Mouse (Mus musculus) myocyte (in vitro differentiated cells): ENCODE results near the gene Cep83. TPM values are rescaled to one million over a fixed set of nuclear protein-coding genes. Genes with fewer than 3 reads are reported as not detected.

Source experiments
- H3K27me3 ChIP-seq: one replicate; pipeline ENCODE4 v1.6.1; 2011; ENCODE audit not compliant: control insufficient read depth, insufficient read depth, insufficient read length
- H3K36me3 ChIP-seq: one replicate; pipeline ENCODE4 v1.6.1; 2011; ENCODE audit not compliant: control insufficient read depth, insufficient read depth
- H3K4me2 ChIP-seq: one replicate; pipeline ENCODE4 v1.6.1; 2011; ENCODE audit warnings: low read depth, control low read depth
- H3K4me3 ChIP-seq: one replicate; pipeline ENCODE4 v1.5.1; 2011; ENCODE audit warnings: mild to moderate bottlenecking, control low read depth, moderate library complexity
- H3K79me2 ChIP-seq: one replicate; pipeline ENCODE4 v1.6.1; 2011; ENCODE audit not compliant: control insufficient read depth, insufficient read depth
- H3ac ChIP-seq: one replicate; pipeline ENCODE4 v1.6.1; 2011; ENCODE audit not compliant: control insufficient read depth, insufficient read length
- CEBPB ChIP-seq: IDR thresholded peaks from 2 replicates; pipeline ENCODE4 v1.6.1; 2011; ENCODE audit warnings: mild to moderate bottlenecking, moderate library complexity; ENCODE audit not compliant: poor library complexity, insufficient read depth, severe bottlenecking
- E2F4 ChIP-seq: IDR thresholded peaks from one replicate; pipeline ENCODE4 v1.6.1; 2011; ENCODE audit warnings: mild to moderate bottlenecking, control low read depth, moderate library complexity; ENCODE audit not compliant: insufficient read depth
- MAX ChIP-seq: IDR thresholded peaks from one replicate; pipeline ENCODE4 v1.6.1; 2011; ENCODE audit warnings: low read depth, mild to moderate bottlenecking, control low read depth
- MYOD1 ChIP-seq, 3 experiments: IDR thresholded peaks; one replicate each; pipeline ENCODE4 v1.6.1; 2011; ENCODE audit warnings: control low read depth in 2 of 3, low read depth in 2 of 3, mild to moderate bottlenecking in 2 of 3, moderate library complexity in 1 of 3; ENCODE audit not compliant: insufficient read length in 2 of 3, control insufficient read depth in 1 of 3
- MYOG ChIP-seq, 3 experiments: IDR thresholded peaks; one replicate each; pipeline ENCODE4 v1.6.1; 2011; ENCODE audit warnings: control low read depth in 2 of 3, low read depth in 2 of 3, mild to moderate bottlenecking in 2 of 3; ENCODE audit not compliant: insufficient read length in 2 of 3, control insufficient read depth in 1 of 3, insufficient read depth in 1 of 3
- POLR2A ChIP-seq: IDR thresholded peaks from one replicate; pipeline ENCODE4 v1.6.1; 2011; ENCODE audit warnings: low read depth, mild to moderate bottlenecking, control low read depth, moderate library complexity; ENCODE audit not compliant: insufficient read length
- POLR2AphosphoS2 ChIP-seq: IDR thresholded peaks from one replicate; pipeline ENCODE4 v1.6.1; 2011; ENCODE audit warnings: low read depth, control low read depth; ENCODE audit not compliant: insufficient read length
- REST ChIP-seq: IDR thresholded peaks from one replicate; pipeline ENCODE4 v1.6.1; 2011; ENCODE audit warnings: mild to moderate bottlenecking, control low read depth, moderate library complexity; ENCODE audit not compliant: insufficient read depth, insufficient read length
- SRF ChIP-seq: IDR thresholded peaks from one replicate; pipeline ENCODE4 v1.6.1; 2011; ENCODE audit warnings: low read depth; ENCODE audit not compliant: control insufficient read depth, insufficient read length
- TCF12 ChIP-seq: IDR thresholded peaks from one replicate; pipeline ENCODE4 v1.6.1; 2011; ENCODE audit warnings: mild to moderate bottlenecking, control low read depth; ENCODE audit not compliant: poor library complexity, insufficient read depth, severe bottlenecking
- TCF3 ChIP-seq: IDR thresholded peaks from one replicate; pipeline ENCODE4 v1.6.1; 2011; ENCODE audit warnings: low read depth, control low read depth; ENCODE audit not compliant: insufficient read length
- USF1 ChIP-seq: IDR thresholded peaks from one replicate; pipeline ENCODE4 v1.6.1; 2011; ENCODE audit warnings: low read depth, mild to moderate bottlenecking, control low read depth, moderate library complexity
- polyA plus RNA-seq: library from polyadenylated mRNA; unstranded; fragments of >200 nt; fragmentation: generic; extraction: Trizol; gene quantifications from one replicate; pipeline ENCODE4 v1.2.1, GENCODE M21; 2012; ENCODE audit warnings: missing spikeins

Cep83 gene
- polyA plus RNA-seq, 1 experiment: 6.4 TPM

DNA sequence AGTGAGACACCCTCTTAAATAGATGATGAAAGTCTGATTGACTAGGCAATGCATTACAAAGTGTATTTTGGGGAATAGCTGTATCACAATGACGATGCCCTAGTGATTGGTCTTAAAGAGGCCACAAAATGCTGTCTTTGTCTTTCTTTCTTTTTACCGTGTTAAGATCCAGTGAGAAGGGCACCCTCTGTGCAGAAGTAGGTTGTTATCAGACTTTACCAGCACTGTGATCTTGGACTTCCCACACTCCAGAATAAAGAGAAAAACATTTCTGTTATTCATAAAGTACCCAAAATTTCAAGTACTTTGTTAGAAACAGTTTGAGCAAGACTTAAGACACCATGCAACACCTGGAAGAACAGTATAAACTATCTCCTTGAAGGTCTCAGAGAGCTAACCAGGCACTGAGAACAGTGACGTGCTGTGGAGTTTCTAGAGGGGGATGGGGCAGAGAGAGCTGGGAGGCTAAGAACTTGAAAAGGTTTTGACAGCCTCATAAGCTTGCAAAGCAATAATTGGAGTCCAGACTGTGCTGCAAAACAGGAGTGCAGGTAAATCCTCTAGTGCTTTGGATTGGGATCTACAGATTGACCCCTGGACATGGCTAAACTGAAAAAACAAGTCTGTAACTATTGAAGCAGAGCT is 92.3 kb downstream of the Cep83 start:
- TF ChIP-seq SRF: no peak
- no peak for TF ChIP-seq REST
- TF ChIP-seq TCF3: no peak
- no peak for TF ChIP-seq MAX
- no peak for TF ChIP-seq USF1
- TF ChIP-seq TCF12: no peak
- no peak for TF ChIP-seq E2F4
- no peak for TF ChIP-seq MYOD1 (IDR thresholded peaks at IDR 0.05; ENCODE audit: control insufficient read depth in 1 of 3, insufficient read length in 2 of 3, low read depth in 2 of 3)
- no peak for TF ChIP-seq CEBPB
- TF ChIP-seq POLR2AphosphoS2: no peak
- TF ChIP-seq MYOG (IDR thresholded peaks at IDR 0.05; ENCODE audit: control insufficient read depth in 1 of 3, insufficient read depth in 1 of 3, insufficient read length in 2 of 3, low read depth in 2 of 3): no peak
- TF ChIP-seq POLR2A: no peak
- no peaks in the 10 kb centered on the region for H3K36me3 ChIP-seq
- H3K4me2 ChIP-seq: no peak overlapping the region
- no peaks in the 10 kb centered on the region for H3K27me3 ChIP-seq
- no peak overlapping the region for H3ac ChIP-seq
- H3K79me2 ChIP-seq: no peaks in the 10 kb centered on the region
- H3K4me3 ChIP-seq: no peak overlapping the region

GRCm38 (mm10) chr10:94789205-94789604 is 100.8 kb downstream of the Cep83 start:
- no peak for TF ChIP-seq USF1
- no peak overlapping the region for H3ac ChIP-seq
- H3K27me3 ChIP-seq: no peaks in the 10 kb centered on the region
- H3K79me2 ChIP-seq: no peaks in the 10 kb centered on the region
- H3K36me3 ChIP-seq: peaks cover 8% of the 10 kb centered on the region
- no peak overlapping the region for H3K4me3 ChIP-seq
- H3K4me2 ChIP-seq: no peak overlapping the region

GRCm38 (mm10) chr10:94793914-94794313 is 105.5 kb downstream of the Cep83 start:
- H3K4me3 ChIP-seq: no peak overlapping the region
- H3K79me2 ChIP-seq: no peaks in the 10 kb centered on the region
- H3K27me3 ChIP-seq: no peaks in the 10 kb centered on the region
- TF ChIP-seq CEBPB (no peak), TCF3 (no peak), SRF (no peak), E2F4 (no peak), REST (no peak), MAX (no peak), MYOD1 (IDR thresholded peaks at IDR 0.05; ENCODE audit: control insufficient read depth in 1 of 3, insufficient read length in 2 of 3, low read depth in 2 of 3) (no peak), POLR2A (no peak), POLR2AphosphoS2 (no peak), USF1 (no peak), TCF12 (no peak), MYOG (IDR thresholded peaks at IDR 0.05; ENCODE audit: control insufficient read depth in 1 of 3, insufficient read depth in 1 of 3, insufficient read length in 2 of 3, low read depth in 2 of 3) (no peak)
- H3ac ChIP-seq: no peak overlapping the region
- H3K4me2 ChIP-seq: no peak overlapping the region
- peaks cover 8% of the 10 kb centered on the region for H3K36me3 ChIP-seq

- no peaks in the 10 kb centered on the region for H3K79me2 ChIP-seq
- TF ChIP-seq POLR2A (no peak), MYOG (IDR thresholded peaks at IDR 0.05; ENCODE audit: control insufficient read depth in 1 of 3, insufficient read depth in 1 of 3, insufficient read length in 2 of 3, low read depth in 2 of 3) (no peak), USF1 (no peak), TCF12 (no peak), TCF3 (no peak), MYOD1 (IDR thresholded peaks at IDR 0.05; ENCODE audit: control insufficient read depth in 1 of 3, insufficient read length in 2 of 3, low read depth in 2 of 3) (no peak), E2F4 (no peak), REST (no peak), CEBPB (no peak)
- H3K27me3 ChIP-seq: no peaks in the 10 kb centered on the region
- H3K4me3 ChIP-seq: no peak overlapping the region
- no peak overlapping the region for H3ac ChIP-seq
- H3K4me2 ChIP-seq: no peak overlapping the region
- H3K36me3 ChIP-seq: peaks cover 4% of the 10 kb centered on the region
Observed at GRCm38 (mm10) chr10:94794666-94795244, 106.3 kb downstream of the Cep83 start.

- no peaks in the 10 kb centered on the region for H3K79me2 ChIP-seq
- H3K36me3 ChIP-seq: no peaks in the 10 kb centered on the region
Observed at GRCm38 (mm10) chr10:94798128-94798527, 109.7 kb downstream of the Cep83 start.

More at GRCm38 (mm10) chr10:94798128-94798527, 109.7 kb downstream of the Cep83 start:
- Histone ChIP-seq H3K27me3 (no peaks in the 10 kb centered on the region), H3ac (no peak overlapping the region), H3K4me3 (no peak overlapping the region), H3K4me2 (no peak overlapping the region)
- TF ChIP-seq MYOG (IDR thresholded peaks at IDR 0.05; ENCODE audit: control insufficient read depth in 1 of 3, insufficient read depth in 1 of 3, insufficient read length in 2 of 3, low read depth in 2 of 3) (no peak), POLR2AphosphoS2 (no peak), SRF (no peak), USF1 (no peak), E2F4 (no peak), MYOD1 (IDR thresholded peaks at IDR 0.05; ENCODE audit: control insufficient read depth in 1 of 3, insufficient read length in 2 of 3, low read depth in 2 of 3) (no peak), POLR2A (no peak), CEBPB (no peak), MAX (no peak)
